Mouse (Mus musculus): Measurements from ENCODE around the gene Akt3.

DNA sequence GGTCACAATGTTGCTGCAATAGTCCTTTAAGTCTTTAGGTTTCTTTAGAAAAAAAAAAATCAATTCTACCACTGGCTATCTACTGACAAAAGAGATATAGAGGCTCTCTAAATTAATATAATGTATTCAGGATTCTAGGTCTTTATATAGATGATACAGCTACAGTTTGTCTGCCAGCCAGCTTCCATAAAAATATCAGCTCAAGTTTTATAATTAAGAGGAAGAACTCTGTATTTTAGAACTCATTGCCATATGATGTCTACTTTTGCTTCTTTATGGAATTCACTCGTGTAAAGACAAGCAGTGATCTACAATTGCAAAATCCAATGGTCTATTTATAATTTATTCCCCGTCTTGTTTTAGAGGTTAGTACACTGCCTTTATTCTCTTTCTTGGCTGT, 188.8 kb downstream of the Akt3 start:
- TF ChIP-seq CTCF (IDR thresholded peaks at IDR 0.05) = no peak
- TF ChIP-seq EP300 (IDR thresholded peaks at IDR 0.05) = no peak
